Mouse (Mus musculus): ENCODE measurements around the gene Usp7. TPM values are rescaled to one million over a fixed set of nuclear protein-coding genes. Genes with fewer than 3 reads are reported as not detected.
A peak's percentile ranks its signal among the peaks of the same experiment; 100 is the strongest.
"Not testable (repeated sequence)": the region's sequence is repeated elsewhere in the genome, so short reads cannot be mapped to it uniquely, and the experiment has no call there.

Gene Usp7
- total and polyA plus RNA-seq, 3 experiments, result 25.9 to 362 (median 150) TPM

DNA sequence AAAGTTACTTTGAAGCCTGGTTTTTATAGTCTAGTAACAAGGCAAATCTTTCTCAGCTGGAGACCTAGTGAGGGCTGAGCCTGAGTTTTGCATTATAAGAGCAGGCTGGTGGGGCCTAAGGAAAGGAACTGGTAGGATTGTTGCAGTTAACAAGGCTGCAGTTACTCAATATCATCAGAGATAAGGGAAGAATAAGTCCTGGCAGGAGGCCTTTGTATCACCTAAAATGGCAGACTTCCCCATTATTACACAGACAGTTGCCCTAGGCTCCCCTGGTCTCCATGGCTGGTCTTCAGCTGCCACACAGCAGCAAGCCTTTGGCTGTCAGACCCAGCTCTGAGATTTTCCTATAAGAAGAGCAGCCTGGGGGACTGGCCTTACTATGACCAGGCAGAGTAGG, 13.4 kb downstream of the Usp7 start:
- H3K4me1 ChIP-seq (ENCODE audit: insufficient read depth, low read depth, low read length), result peaks cover 3% of the 10 kb centered on the region; the same call in 1 of the 2 replicates
- no peaks in the 10 kb centered on the region for H3K36me3 ChIP-seq (replicated peaks)
- no peak overlapping the region for H3K4me3 ChIP-seq (ENCODE audit: low read depth, low read length)
- H3K27me3 ChIP-seq (ENCODE audit: insufficient read depth, low read length), result peaks cover 25% of the 10 kb centered on the region
- ATAC-seq (ENCODE audit: extremely low read depth, insufficient number of reproducible peaks, low FRiP score, poor library complexity, severe bottlenecking) (no peak), DNase-seq (ENCODE audit: low spot score) (no peak)
- no peaks in the 10 kb centered on the region for H3K9me3 ChIP-seq (replicated peaks)
- TF ChIP-seq POLR2AphosphoS5 (IDR thresholded peaks at IDR 0.05; ENCODE audit: insufficient replicate concordance, low read depth, low read length) (no peak), GATA2 (IDR thresholded peaks at IDR 0.05; ENCODE audit: borderline replicate concordance, low read depth, low read length) (no peak), GATA1 (IDR thresholded peaks at IDR 0.05; ENCODE audit: borderline replicate concordance, low read length) (no peak), CTCF (IDR thresholded peaks at IDR 0.05; ENCODE audit: low read depth, low read length) (no peak)

DNA sequence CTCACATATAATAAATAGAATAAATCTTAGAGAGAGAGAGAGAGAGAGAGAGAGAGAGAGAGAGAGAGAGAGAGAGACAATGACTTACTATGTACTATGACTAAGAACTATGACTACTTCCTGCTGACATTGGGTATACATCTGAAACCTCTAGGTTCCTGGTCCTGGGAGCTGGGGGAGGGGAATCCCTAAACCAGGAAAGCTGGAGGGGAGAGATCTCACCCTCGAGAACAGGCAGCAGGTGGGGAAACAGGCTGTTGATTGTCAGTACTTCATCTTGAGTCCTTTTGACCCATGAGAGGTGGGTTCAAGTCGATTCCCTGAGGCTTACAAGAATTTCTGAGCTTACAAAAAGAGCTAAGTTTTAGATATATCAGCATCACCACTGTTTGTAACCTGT, 14.9 kb downstream of the Usp7 start:
- Histone ChIP-seq H3K36me3 (replicated peaks) (no peaks in the 10 kb centered on the region), H3K27me3 (ENCODE audit: insufficient read depth, low read length) (peaks cover 26% of the 10 kb centered on the region), H3K4me3 (ENCODE audit: low read depth, low read length) (no peak overlapping the region), H3K4me1 (ENCODE audit: insufficient read depth, low read depth, low read length) (peaks cover 3% of the 10 kb centered on the region; the same call in 1 of the 2 replicates), H3K9me3 (replicated peaks) (no peaks in the 10 kb centered on the region)
- no peak for ATAC-seq (ENCODE audit: extremely low read depth, insufficient number of reproducible peaks, low FRiP score, poor library complexity, severe bottlenecking)
- TF ChIP-seq POLR2AphosphoS5 (IDR thresholded peaks at IDR 0.05; ENCODE audit: insufficient replicate concordance, low read depth, low read length), result no peak
- no peak for TF ChIP-seq TAL1 (conservative IDR thresholded peaks at IDR 0.05; ENCODE audit: low read depth, low read length)
- no peak for TF ChIP-seq GATA1 (IDR thresholded peaks at IDR 0.05; ENCODE audit: borderline replicate concordance, low read length)
- no peak for TF ChIP-seq CTCF (IDR thresholded peaks at IDR 0.05; ENCODE audit: low read depth, low read length)
- no peak for TF ChIP-seq GATA2 (IDR thresholded peaks at IDR 0.05; ENCODE audit: borderline replicate concordance, low read depth, low read length)
- no peak for DNase-seq (ENCODE audit: low spot score)

GRCm38 (mm10) chr16:8776634-8777033, 15.5 kb downstream of the Usp7 start:
- ATAC-seq (ENCODE audit: extremely low read depth, insufficient number of reproducible peaks, low FRiP score, poor library complexity, severe bottlenecking) (no peak), DNase-seq (ENCODE audit: low spot score) (no peak)
- Histone ChIP-seq H3K36me3 (replicated peaks) (no peaks in the 10 kb centered on the region), H3K4me3 (ENCODE audit: low read depth, low read length) (no peak overlapping the region), H3K4me1 (ENCODE audit: insufficient read depth, low read depth, low read length) (peaks cover 3% of the 10 kb centered on the region; the same call in 1 of the 2 replicates), H3K27me3 (ENCODE audit: insufficient read depth, low read length) (peaks cover 30% of the 10 kb centered on the region), H3K9me3 (replicated peaks) (no peaks in the 10 kb centered on the region)
- TF ChIP-seq GATA1 (IDR thresholded peaks at IDR 0.05; ENCODE audit: borderline replicate concordance, low read length) (no peak), TAL1 (conservative IDR thresholded peaks at IDR 0.05; ENCODE audit: low read depth, low read length) (no peak), GATA2 (IDR thresholded peaks at IDR 0.05; ENCODE audit: borderline replicate concordance, low read depth, low read length) (no peak), POLR2AphosphoS5 (IDR thresholded peaks at IDR 0.05; ENCODE audit: insufficient replicate concordance, low read depth, low read length) (no peak), CTCF (IDR thresholded peaks at IDR 0.05; ENCODE audit: low read depth, low read length) (no peak)

GRCm38 (mm10) chr16:8771086-8771485, 21.0 kb downstream of the Usp7 start:
- ATAC-seq (ENCODE audit: extremely low read depth, insufficient number of reproducible peaks, low FRiP score, poor library complexity, severe bottlenecking) (no peak), DNase-seq (ENCODE audit: low spot score) (no peak)
- H3K4me3 ChIP-seq (ENCODE audit: low read depth, low read length), result no peak overlapping the region

GRCm38 (mm10) chr16:8770342-8770741, 21.8 kb downstream of the Usp7 start:
- peaks cover 12% of the 10 kb centered on the region for H3K4me1 ChIP-seq (ENCODE audit: insufficient read depth, low read depth, low read length)
- not testable (repeated sequence) for H3K36me3 ChIP-seq (replicated peaks); DNase-seq (ENCODE audit: low spot score); H3K9me3 ChIP-seq (replicated peaks); ATAC-seq (ENCODE audit: extremely low read depth, insufficient number of reproducible peaks, low FRiP score, poor library complexity, severe bottlenecking); H3K4me3 ChIP-seq (ENCODE audit: low read depth, low read length)
- peaks cover 46% of the 10 kb centered on the region for H3K27me3 ChIP-seq (ENCODE audit: insufficient read depth, low read length)

More at GRCm38 (mm10) chr16:8771086-8771485, 21.0 kb downstream of the Usp7 start:
- Histone ChIP-seq H3K9me3 (replicated peaks) (no peaks in the 10 kb centered on the region), H3K36me3 (replicated peaks) (no peaks in the 10 kb centered on the region), H3K27me3 (ENCODE audit: insufficient read depth, low read length) (peaks cover 48% of the 10 kb centered on the region), H3K4me1 (ENCODE audit: insufficient read depth, low read depth, low read length) (peaks cover 12% of the 10 kb centered on the region)
- no peak for TF ChIP-seq CTCF (IDR thresholded peaks at IDR 0.05; ENCODE audit: low read depth, low read length)
- no peak for TF ChIP-seq GATA1 (IDR thresholded peaks at IDR 0.05; ENCODE audit: borderline replicate concordance, low read length)
- TF ChIP-seq TAL1 (conservative IDR thresholded peaks at IDR 0.05; ENCODE audit: low read depth, low read length), result no peak
- TF ChIP-seq POLR2AphosphoS5 (IDR thresholded peaks at IDR 0.05; ENCODE audit: insufficient replicate concordance, low read depth, low read length), result no peak
- TF ChIP-seq GATA2 (IDR thresholded peaks at IDR 0.05; ENCODE audit: borderline replicate concordance, low read depth, low read length), result no peak

- TF ChIP-seq GATA1 (IDR thresholded peaks at IDR 0.05; ENCODE audit: borderline replicate concordance, low read length) (no peak), GATA2 (IDR thresholded peaks at IDR 0.05; ENCODE audit: borderline replicate concordance, low read depth, low read length) (no peak), POLR2AphosphoS5 (IDR thresholded peaks at IDR 0.05; ENCODE audit: insufficient replicate concordance, low read depth, low read length) (no peak), CTCF (IDR thresholded peaks at IDR 0.05; ENCODE audit: low read depth, low read length) (no peak), TAL1 (conservative IDR thresholded peaks at IDR 0.05; ENCODE audit: low read depth, low read length) (no peak)
- peaks cover 12% of the 10 kb centered on the region for H3K4me1 ChIP-seq (ENCODE audit: insufficient read depth, low read depth, low read length)
- no peak overlapping the region for H3K4me3 ChIP-seq (ENCODE audit: low read depth, low read length)
- H3K9me3 ChIP-seq (replicated peaks), result no peaks in the 10 kb centered on the region
- peaks cover 47% of the 10 kb centered on the region for H3K27me3 ChIP-seq (ENCODE audit: insufficient read depth, low read length)
- DNase-seq (ENCODE audit: low spot score), result no peak
- no peak for ATAC-seq (ENCODE audit: extremely low read depth, insufficient number of reproducible peaks, low FRiP score, poor library complexity, severe bottlenecking)
- no peaks in the 10 kb centered on the region for H3K36me3 ChIP-seq (replicated peaks)
Measured at GRCm38 (mm10) chr16:8769466-8769865, 22.6 kb downstream of the Usp7 start.

DNA sequence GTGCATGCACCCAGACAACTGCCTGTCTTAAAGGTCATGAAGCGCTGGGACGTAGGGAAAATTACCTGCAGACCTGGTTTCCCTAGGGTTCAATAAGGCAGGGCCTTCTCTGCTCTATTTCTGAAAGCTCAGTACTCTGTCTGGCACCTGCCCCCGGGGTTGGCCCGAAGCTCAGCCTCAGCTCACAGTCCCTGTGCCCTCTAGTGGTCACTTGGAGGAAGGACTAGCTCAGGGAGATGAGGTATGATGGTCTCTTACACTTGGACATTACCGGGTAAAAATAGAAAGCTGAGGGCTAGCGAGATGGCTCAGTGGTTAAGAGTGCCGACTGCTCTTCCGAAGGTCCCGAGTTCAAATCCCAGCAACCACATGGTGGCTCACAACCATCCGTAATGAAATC, 23.0 kb downstream of the Usp7 start:
- H3K9me3 ChIP-seq (replicated peaks), result no peaks in the 10 kb centered on the region
- peak; percentile 70; the same call in 1 of the 2 replicates for ATAC-seq (ENCODE audit: extremely low read depth, insufficient number of reproducible peaks, low FRiP score, poor library complexity, severe bottlenecking)
- peak; percentile 53 for DNase-seq (ENCODE audit: low spot score)
- peaks cover 12% of the 10 kb centered on the region for H3K4me1 ChIP-seq (ENCODE audit: insufficient read depth, low read depth, low read length)
- H3K4me3 ChIP-seq (ENCODE audit: low read depth, low read length), result no peak overlapping the region
- peaks cover 45% of the 10 kb centered on the region for H3K27me3 ChIP-seq (ENCODE audit: insufficient read depth, low read length)
- no peaks in the 10 kb centered on the region for H3K36me3 ChIP-seq (replicated peaks)
- peak; percentile 68 for TF ChIP-seq CTCF (IDR thresholded peaks at IDR 0.05; ENCODE audit: low read depth, low read length)
- no peak for TF ChIP-seq GATA1 (IDR thresholded peaks at IDR 0.05; ENCODE audit: borderline replicate concordance, low read length)

Measured in G1E (cell line).